Mouse (Mus musculus) embryonic facial prominence, embryonic 14.5 days (tissue): ENCODE results near the gene Psph. TPM values are rescaled to one million over a fixed set of nuclear protein-coding genes. Genes with fewer than 3 reads are reported as not detected.

ENCODE experiments used
- ATAC-seq: fragments of 200-750 bp; cut with Nextera tagmentation; 2 replicates; pipeline ENCODE4 v1.8.0; 2017; ENCODE audit warnings: low read depth, moderate number of reproducible peaks, moderate TSS enrichment
- DNase-seq: peaks from one replicate; pipeline ENCODE4 v3.0.0-alpha.2; 2015; ENCODE audit warnings: low spot score
- H3K27ac ChIP-seq: fragments of 300-500 bp; sonication (generic); replicated peaks from 2 replicates; pipeline ENCODE4 v1.5.1; 2014; ENCODE audit warnings: low read depth, mild to moderate bottlenecking, low read length, moderate library complexity
- H3K27me3 ChIP-seq: fragments of 300-500 bp; sonication (generic); replicated peaks from 2 replicates; pipeline ENCODE4 v1.6.1; 2014; ENCODE audit warnings: low read length; ENCODE audit not compliant: control insufficient read depth, insufficient read depth
- H3K36me3 ChIP-seq: fragments of 300-500 bp; sonication (generic); 2 replicates; pipeline ENCODE4 v1.6.1; 2014; ENCODE audit warnings: low read length, mixed read lengths; ENCODE audit not compliant: control insufficient read depth, insufficient read depth
- H3K4me1 ChIP-seq: fragments of 300-500 bp; sonication (generic); 2 replicates; pipeline ENCODE4 v1.6.1; 2014; ENCODE audit warnings: antibody characterized with exemption, low read length; ENCODE audit not compliant: control insufficient read depth, insufficient read depth
- H3K4me2 ChIP-seq: fragments of 300-500 bp; sonication (generic); 2 replicates; pipeline ENCODE4 v1.6.1; 2014; ENCODE audit warnings: low read depth, mild to moderate bottlenecking, low read length, moderate library complexity, mixed read lengths
- H3K4me3 ChIP-seq: fragments of 300-500 bp; sonication (generic); 2 replicates; pipeline ENCODE4 v1.5.1; 2014; ENCODE audit warnings: low read depth, mild to moderate bottlenecking, low read length
- H3K9ac ChIP-seq: fragments of 300-500 bp; sonication (generic); 2 replicates; pipeline ENCODE4 v1.6.1; 2014; ENCODE audit warnings: low read depth, mild to moderate bottlenecking, low read length, moderate library complexity, mixed read lengths
- H3K9me3 ChIP-seq: fragments of 300-500 bp; sonication (generic); 2 replicates; pipeline ENCODE4 v1.6.1; 2016; ENCODE audit warnings: low read length; ENCODE audit not compliant: control insufficient read depth
- WGBS: fragments of 180-500 bp; shearing (Covaris S2); extraction: QIAGEN DNeasy Blood & Tissue Kit; methylation state at CpG from one replicate; pipeline ENCODE4 v1.1.7; 2014; 5-methylcytosine and 5-hydroxymethylcytosine counted together
- polyA plus RNA-seq: library from polyadenylated mRNA; unstranded; fragments of >200 nt; fragmentation: Nextera tagmentation; extraction: Ambion mirVana; gene quantifications from 2 replicates; pipeline ENCODE4 v1.2.1, GENCODE M21; 2014

Psph gene
- polyA plus RNA-seq, 1 experiment from 2014 or later, result 33.5 TPM

- 85% methylated on average over 13 of the region's 13 CpGs for WGBS
- ATAC-seq (no peak), DNase-seq (no peak)
- H3K4me1 ChIP-seq, result 0 out of 2 replicates have a peak, but pooled peaks cover 4% of the 10 kb centered on the region
- no peak overlapping the region for H3K9ac ChIP-seq
- peaks cover 33% of the 10 kb centered on the region for H3K36me3 ChIP-seq
- no peak overlapping the region for H3K4me3 ChIP-seq
- H3K27me3 ChIP-seq, result no peaks in the 10 kb centered on the region
- no peaks in the 10 kb centered on the region for H3K9me3 ChIP-seq
- no peak overlapping the region for H3K27ac ChIP-seq
- no peak overlapping the region for H3K4me2 ChIP-seq
These were observed 27.2 kb downstream of the Psph start for GRCm38 (mm10) chr5:129759929-129760480.

- Histone ChIP-seq H3K36me3 (peaks cover 48% of the 10 kb centered on the region), H3K9me3 (no peaks in the 10 kb centered on the region), H3K9ac (no peak overlapping the region), H3K4me1 (0 out of 2 replicates have a peak, but pooled peaks cover 2% of the 10 kb centered on the region), H3K27me3 (no peaks in the 10 kb centered on the region), H3K4me2 (no peak overlapping the region), H3K4me3 (no peak overlapping the region), H3K27ac (no peak overlapping the region)
- 95% methylated on average over 20 of the region's 20 CpGs for WGBS
- DNase-seq (no peak), ATAC-seq (no peak)
These were observed 30.4 kb downstream of the Psph start for GRCm38 (mm10) chr5:129756886-129757285.

GRCm38 (mm10) chr5:129744050-129744449 lies 43.2 kb downstream of the Psph start:
- no peak overlapping the region for H3K9ac ChIP-seq
- H3K4me3 ChIP-seq, result no peak overlapping the region
- WGBS, result 83% methylated on average over 6 of the region's 6 CpGs
- H3K4me1 ChIP-seq, result no peaks in the 10 kb centered on the region
- peaks cover 69% of the 10 kb centered on the region for H3K36me3 ChIP-seq
- H3K4me2 ChIP-seq, result no peak overlapping the region
- no peaks in the 10 kb centered on the region for H3K27me3 ChIP-seq
- H3K9me3 ChIP-seq, result no peaks in the 10 kb centered on the region
- DNase-seq (no peak), ATAC-seq (no peak)
- no peak overlapping the region for H3K27ac ChIP-seq

GRCm38 (mm10) chr5:129742903-129743488 lies 44.3 kb downstream of the Psph start:
- no peak for DNase-seq
- Histone ChIP-seq H3K4me2 (no peak overlapping the region), H3K4me1 (no peaks in the 10 kb centered on the region), H3K36me3 (peaks cover 59% of the 10 kb centered on the region), H3K9me3 (no peaks in the 10 kb centered on the region), H3K4me3 (no peak overlapping the region), H3K9ac (no peak overlapping the region), H3K27me3 (no peaks in the 10 kb centered on the region), H3K27ac (no peak overlapping the region)
- ATAC-seq, result no peak
- WGBS, result 88% methylated on average over 7 of the region's 7 CpGs

GRCm38 (mm10) chr5:129740976-129741375 lies 46.3 kb downstream of the Psph start:
- WGBS, result 100% methylated on average over 1 of the region's 1 CpGs
- no peak overlapping the region for H3K4me3 ChIP-seq
- DNase-seq (peak; percentile 22), ATAC-seq (no peak)
- peaks cover 42% of the 10 kb centered on the region for H3K36me3 ChIP-seq
- H3K27me3 ChIP-seq, result no peaks in the 10 kb centered on the region
- H3K4me1 ChIP-seq, result no peaks in the 10 kb centered on the region
- H3K4me2 ChIP-seq, result no peak overlapping the region
- H3K9ac ChIP-seq, result no peak overlapping the region
- no peak overlapping the region for H3K27ac ChIP-seq
- H3K9me3 ChIP-seq, result no peaks in the 10 kb centered on the region

GRCm38 (mm10) chr5:129731021-129731420 lies 56.2 kb downstream of the Psph start:
- no peak overlapping the region for H3K4me3 ChIP-seq
- peak; percentile 21; the same call in 1 of the 2 replicates for ATAC-seq
- H3K9me3 ChIP-seq, result no peaks in the 10 kb centered on the region
- no peaks in the 10 kb centered on the region for H3K36me3 ChIP-seq
- DNase-seq, result peak; percentile 53
- no peaks in the 10 kb centered on the region for H3K27me3 ChIP-seq
- 54% methylated on average over 5 of the region's 5 CpGs for WGBS
- 0 out of 2 replicates have a peak overlapping the region, but pooled peaks have one; percentile 4 for H3K27ac ChIP-seq
- peaks cover 24% of the 10 kb centered on the region for H3K4me1 ChIP-seq
- H3K9ac ChIP-seq, result no peak overlapping the region
- no peak overlapping the region for H3K4me2 ChIP-seq

GRCm38 (mm10) chr5:129730344-129730743 lies 56.9 kb downstream of the Psph start:
- Histone ChIP-seq H3K9me3 (no peaks in the 10 kb centered on the region), H3K36me3 (no peaks in the 10 kb centered on the region), H3K27me3 (no peaks in the 10 kb centered on the region), H3K4me3 (no peak overlapping the region), H3K4me1 (peaks cover 28% of the 10 kb centered on the region), H3K4me2 (no peak overlapping the region), H3K27ac (no peak overlapping the region), H3K9ac (no peak overlapping the region)
- peak; percentile 36 for DNase-seq
- 53% methylated on average over 11 of the region's 11 CpGs for WGBS
- no peak for ATAC-seq

GRCm38 (mm10) chr5:129729286-129729685 lies 58.0 kb downstream of the Psph start:
- Histone ChIP-seq H3K9me3 (no peaks in the 10 kb centered on the region), H3K36me3 (no peaks in the 10 kb centered on the region), H3K4me1 (peaks cover 28% of the 10 kb centered on the region), H3K27ac (0 out of 2 replicates have a peak overlapping the region, but pooled peaks have one; percentile 48), H3K9ac (0 out of 2 replicates have a peak overlapping the region, but pooled peaks have one; percentile 45), H3K4me3 (no peak overlapping the region), H3K4me2 (no peak overlapping the region), H3K27me3 (no peaks in the 10 kb centered on the region)
- 46% methylated on average over 11 of the region's 11 CpGs for WGBS
- DNase-seq (peak; percentile 39), ATAC-seq (no peak)

- Histone ChIP-seq H3K36me3 (no peaks in the 10 kb centered on the region), H3K9me3 (no peaks in the 10 kb centered on the region), H3K27ac (no peak overlapping the region), H3K27me3 (no peaks in the 10 kb centered on the region), H3K4me3 (no peak overlapping the region), H3K4me1 (peaks cover 28% of the 10 kb centered on the region), H3K9ac (no peak overlapping the region), H3K4me2 (peak overlapping the region; percentile 59)
- 61% methylated on average over 3 of the region's 3 CpGs for WGBS
- no peak for DNase-seq
- no peak for ATAC-seq
These were observed 60.5 kb downstream of the Psph start for GRCm38 (mm10) chr5:129726784-129727183.
